Mouse (Mus musculus): ENCODE data around the gene Gm16253.

GRCm38 (mm10) chr3:96583386-96583785 is 6.6 kb downstream of the Gm16253 start:
- no peak for TF ChIP-seq POLR2A (IDR thresholded peaks at IDR 0.05; ENCODE audit: borderline replicate concordance, low read depth, low read length)
- TF ChIP-seq CTCF (IDR thresholded peaks at IDR 0.05; ENCODE audit: low read depth, low read length), result no peak

Measured in bone marrow macrophage, adult 2 months (primary cell).